Mouse (Mus musculus): Measurements from ENCODE around the gene Atl2.

Atl2 gene

DNA sequence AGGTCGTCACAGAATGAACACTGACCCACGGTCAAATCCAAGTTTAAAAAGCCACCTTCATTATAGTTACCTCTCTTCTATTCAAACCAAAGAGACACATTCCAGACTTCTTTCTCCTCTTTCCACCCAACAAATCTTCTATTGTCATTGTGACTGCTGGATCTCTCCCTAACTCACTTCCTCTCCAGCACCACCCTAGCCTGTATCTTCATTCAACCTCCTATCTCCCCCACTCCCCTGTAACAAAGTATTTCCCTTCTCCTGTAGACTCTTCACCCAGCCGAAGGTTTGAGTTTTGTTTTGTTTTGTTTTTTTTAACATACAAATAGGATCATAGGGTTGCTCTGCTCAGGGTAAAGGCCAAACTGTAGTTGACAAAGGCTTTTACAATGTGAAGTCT is 1.7 kb upstream of the Atl2 start:
- no peak for DNase-seq

DNA sequence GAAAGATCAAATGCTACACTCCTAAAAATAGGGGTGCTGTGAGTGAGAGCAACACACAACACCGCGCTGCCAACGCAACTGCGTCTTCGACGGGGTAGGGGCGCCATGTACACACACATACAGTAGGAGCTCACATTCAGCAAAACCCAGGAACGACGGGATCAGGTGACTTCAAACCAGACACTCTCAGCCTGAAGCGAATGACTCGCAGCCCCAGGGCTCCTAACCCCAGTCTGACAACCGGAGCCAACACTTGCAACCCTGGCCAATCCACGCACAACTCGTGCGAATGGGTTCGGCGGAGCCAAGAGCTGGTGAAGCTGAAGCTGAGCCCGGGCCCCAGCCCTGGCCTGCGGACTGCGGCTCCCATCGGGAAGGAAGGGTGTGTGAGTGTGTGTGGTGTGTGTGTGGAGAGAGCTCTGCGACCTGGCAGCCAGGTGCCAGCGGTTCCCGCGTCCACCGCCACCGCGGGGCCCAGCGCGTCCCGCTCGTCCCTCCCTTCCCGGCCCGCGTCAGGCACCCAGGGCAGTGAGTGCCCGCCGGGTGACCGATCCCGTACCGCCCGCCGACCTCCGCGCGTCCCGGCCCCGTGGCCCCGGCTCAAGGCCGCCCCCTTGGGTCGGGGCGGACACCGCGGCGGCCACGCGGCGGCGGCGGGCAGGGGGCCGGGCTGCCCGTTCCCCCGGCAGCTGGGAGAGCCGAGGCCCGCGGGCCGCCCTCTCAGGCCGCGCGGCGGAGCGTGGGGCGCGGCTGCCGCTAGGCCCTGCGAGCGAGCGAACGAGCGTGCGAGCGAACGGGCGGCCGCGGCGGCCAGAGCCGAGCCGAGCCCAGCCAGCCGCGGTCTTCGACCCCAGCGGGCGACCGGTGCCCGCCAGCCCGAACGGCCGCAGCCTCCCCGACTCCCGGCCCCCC is 696 bp downstream of the Atl2 start:
- DNase-seq, result peak; percentile 55

DNA sequence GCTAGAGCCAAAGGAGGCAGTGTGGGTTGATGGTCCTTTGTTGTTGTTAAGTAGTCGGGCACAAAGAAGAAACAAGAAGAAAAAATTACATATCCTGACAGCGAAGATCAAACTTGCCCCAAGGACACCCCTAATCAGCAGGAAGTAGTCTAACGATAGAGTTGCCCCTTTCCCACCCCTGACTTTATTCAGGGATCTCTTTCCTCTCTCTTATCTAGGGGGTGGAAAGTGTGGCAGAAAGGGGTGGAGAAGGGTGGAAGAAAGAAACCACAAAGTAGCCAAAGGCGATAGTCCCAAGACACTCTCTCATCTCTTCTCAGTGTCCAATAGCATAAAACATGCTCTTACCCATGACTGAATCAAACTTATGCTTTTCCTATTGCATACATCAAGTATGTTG is 1.9 kb downstream of the Atl2 start:
- DNase-seq, result no peak

DNA sequence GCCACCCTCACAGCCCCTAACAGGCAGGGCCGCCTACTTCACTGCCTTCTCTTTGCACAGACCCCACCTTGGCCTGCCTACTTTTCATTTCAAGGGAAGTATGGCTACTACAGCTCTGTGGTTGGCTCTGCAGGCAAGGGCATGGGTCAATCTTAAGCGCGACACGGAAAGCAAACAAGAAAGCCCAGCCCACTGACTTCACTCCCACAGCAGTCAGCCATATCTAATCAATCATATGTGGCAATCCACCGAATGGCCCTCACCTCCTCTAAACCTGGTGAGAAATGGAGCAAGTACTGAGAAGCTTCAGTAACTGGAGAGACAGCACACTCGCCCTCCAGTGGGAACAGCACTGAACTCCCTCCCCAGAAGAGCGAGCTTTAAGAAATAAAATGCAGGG is 4.0 kb downstream of the Atl2 start:
- DNase-seq, result no peak

DNA sequence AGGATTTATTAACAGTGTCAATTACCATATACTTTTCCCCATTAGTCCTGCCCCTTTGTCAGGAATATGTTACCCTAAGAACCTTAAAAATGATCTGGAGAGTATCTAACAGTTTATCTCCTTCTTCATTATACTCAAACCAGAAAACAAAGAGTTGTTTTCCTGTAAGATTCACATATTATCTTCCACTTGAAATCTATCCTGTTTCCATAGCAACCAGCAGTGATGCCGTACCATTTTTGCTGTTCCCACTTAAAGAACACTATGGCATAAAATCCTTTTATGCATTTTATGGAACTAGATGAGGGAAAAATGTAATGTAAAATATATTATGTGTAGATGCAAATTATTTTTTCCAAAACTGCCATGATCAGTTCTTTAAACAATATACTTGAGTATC is 8.0 kb downstream of the Atl2 start:
- no peak for DNase-seq

DNA sequence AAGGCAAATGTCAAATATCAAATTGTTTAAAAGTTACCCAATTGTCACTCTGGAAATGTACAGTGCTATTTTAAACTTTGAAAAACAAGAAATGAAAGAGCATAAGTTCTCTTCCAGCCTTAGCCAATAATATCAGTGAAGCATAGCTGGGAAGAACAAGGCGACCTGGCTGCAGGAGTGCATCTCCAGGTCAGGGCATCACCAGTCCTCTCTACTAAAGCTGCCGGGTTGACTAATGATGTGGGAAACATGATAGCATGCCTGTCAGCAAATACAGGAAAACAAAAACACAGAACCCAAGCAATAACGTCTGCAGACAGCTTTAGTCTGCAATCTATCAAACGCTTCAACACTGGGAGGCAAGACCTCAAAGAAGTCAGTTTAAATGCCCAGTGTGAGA is 12.7 kb downstream of the Atl2 start:
- DNase-seq, result no peak

DNA sequence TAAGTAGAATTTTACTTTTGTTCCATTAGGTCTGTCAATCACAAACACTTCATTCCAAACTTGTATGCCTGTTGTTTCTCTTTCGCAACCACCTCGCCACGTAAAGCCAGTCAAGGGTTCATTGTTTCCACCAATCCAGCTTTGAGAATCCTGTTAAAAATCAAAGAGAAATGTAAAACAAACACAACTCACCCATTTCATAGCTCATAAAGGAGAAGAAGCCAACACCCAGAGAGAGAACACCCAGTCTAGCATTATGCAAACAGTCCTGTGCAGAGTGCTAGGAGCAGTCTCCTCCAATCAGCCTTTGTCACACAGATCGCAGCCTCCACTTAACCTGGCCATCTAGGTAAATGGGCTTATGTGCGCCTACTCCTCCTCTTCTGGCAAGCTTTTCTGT is 30.9 kb downstream of the Atl2 start:
- DNase-seq, result no peak

DNA sequence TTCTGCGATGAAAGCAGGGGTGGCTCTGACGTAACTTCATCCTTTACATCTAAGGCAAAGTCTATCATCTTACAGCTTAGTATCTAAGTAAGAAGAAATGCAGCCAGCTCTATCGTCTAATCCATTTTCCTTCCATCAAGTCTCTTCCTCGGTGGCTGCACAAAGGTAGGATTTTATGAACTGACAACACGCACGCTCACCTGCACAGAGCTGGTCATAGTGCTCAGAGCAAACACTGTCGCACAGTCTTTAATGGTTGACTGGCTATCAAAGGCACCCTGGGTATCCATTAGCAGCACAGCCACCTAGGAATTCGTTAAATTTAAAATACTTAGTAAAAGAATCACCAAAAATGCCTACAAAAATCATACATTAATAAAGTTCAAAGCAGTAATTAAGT is 31.4 kb downstream of the Atl2 start:
- DNase-seq, result no peak

DNA sequence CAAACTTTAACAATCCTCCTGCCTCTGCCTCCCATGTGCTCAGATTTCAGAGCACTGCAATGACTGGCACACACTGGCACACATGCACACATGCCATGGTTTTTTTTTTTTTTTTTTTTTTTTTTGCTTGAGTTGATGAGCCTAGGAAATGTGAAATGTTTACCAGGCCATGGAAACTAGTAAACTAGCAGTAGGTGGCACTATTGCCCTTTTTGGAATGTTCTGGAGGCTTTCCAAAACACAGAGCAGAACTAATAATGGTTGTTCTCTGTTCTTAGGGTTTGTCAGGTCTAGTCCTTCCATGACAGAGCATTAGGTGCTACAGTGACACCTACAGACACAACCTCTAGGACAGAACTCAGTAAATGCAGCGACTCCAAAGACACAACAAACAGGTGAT is 33.9 kb downstream of the Atl2 start:
- peak; percentile 67 for DNase-seq

DNA sequence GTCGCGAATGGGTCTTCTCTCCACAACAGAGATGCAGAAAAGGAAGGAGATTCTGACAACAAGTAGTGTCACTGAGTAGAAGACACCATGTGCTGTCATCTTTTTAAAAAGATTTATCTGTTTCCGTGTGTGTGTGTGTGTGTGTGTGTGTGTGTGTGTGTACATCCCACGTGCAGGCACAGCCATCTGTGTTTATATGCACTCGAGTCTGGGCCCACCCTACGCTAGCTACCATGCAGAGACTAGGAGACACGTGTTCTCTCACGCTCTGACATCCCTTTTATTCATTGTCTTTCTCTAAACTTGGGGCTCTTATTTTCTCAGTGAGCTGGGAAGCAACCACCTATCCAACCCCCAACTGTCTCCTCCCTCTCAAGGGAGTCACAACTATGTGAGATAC is 40.4 kb downstream of the Atl2 start:
- no peak for DNase-seq

DNA sequence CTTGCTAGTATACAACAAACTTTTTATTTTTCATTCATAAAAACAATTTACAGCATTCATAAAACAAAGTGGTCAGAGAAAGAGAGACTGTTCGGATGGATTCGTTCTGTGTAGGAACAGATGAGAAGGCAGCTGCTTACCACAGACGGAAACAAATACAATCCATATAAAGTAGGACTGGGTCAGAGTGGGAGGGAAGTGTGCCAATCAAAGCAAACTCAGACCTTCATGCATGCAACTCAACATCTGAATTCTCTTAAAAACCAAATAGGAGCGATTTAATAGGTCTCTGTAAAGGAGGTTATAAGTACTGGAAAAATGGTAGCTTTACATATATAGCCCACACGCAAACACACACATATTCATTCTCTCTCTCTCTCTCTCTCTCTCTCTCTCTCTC is 47.5 kb downstream of the Atl2 start:
- DNase-seq, result no peak

DNA sequence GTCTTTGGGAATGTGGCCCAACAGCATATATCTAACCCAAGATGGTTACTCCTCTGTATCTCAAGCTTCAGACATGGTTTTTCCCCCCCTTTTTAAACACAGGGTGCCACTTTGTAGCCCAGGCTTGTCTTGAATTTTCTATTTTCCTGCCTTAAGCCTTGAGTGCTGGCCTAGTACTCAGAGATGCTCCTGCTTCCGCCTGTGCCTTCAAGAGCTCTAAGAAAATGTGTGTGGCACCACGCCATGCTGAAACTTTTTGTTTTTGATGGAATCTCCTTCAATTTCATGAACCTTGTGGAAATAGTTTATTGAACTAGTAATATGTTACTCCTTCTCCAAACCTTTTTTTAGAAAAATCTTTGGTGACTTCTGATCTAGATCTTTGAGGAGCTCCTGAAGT is 49.7 kb downstream of the Atl2 start:
- DNase-seq, result no peak

DNA sequence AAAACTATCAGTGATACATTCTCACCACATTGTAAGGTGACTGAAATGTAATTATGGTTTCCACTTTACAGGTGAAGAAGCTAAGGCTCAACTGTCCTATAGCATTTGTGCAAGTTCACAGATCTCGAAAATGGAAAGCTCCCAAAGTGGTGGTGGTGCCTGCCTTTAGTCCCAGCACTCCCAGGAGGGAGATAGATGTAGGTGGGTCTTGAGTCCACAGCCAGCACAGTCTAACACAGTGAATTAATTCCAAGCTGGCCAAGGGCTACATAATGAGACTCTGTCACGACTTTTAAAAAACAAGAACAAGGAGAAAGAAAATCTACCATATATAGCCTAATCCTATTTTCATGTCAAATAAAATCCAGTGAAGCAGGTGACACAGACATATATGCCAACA is 50.2 kb downstream of the Atl2 start:
- no peak for DNase-seq

DNA sequence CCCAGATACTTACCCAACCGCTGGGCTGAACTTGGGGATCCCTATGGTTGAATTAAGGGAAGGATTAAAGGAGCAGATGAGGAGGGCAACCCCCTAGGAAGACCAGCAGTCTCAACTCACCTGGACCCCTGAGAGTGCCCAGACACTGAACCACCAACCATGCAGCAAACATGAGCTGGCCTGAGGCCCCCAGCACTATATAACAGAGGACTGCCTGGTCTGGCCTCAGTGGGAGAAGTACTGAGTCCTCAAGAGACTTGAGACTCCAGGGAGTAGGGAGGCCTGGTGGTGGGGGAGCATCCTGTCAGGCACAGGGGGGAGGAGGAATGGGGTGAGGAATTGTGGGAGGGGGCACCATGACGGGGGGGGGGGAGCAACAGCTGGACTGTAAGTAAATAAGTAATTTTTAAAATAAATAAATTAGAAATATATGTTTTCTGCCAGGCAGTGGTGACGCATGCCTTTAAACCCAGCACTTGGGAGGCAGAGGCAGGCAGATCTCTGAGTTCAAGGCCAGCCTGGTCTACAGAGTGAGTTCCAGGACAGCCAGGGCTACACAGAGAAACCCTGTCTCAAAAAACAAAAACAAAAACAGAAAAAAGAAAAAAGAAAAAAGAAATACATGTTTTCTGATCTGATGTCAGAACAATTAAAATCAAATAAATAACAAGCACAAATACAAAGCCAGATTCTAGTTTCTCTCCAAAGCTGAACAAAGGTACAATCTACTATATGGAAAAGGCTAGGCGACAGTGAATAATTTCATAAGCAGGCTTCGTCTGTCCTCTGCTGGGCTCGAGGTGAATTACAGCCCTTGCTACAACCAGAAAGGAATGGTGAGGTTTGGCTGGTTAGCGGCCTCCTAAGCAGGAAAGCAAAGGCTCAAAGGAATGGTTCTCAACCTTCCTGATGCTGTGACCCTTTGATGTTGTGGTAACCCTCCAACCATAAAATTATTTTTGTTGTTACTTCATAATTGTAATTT is 55.4 kb downstream of the Atl2 start:
- peak; percentile 85 for DNase-seq

DNA sequence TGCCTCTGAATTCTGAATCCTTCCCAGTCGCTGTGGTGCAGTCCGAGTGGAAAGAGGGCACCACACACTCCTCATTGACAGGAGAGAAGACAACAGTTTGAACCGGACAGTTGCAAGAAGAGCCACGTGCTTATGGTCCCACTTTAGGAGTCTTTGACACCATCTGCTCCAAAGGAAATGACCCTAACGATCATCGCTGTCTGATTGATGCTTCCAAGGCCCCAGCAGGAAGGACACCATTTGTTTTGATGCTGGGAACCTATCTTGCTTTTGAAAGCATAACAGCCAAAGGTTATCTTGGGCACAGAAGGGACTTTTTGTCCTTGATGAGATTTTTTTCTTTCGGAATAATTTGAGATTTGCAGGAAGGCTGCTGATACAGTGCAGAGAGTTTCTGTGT is 58.9 kb downstream of the Atl2 start:
- no peak for DNase-seq

DNA sequence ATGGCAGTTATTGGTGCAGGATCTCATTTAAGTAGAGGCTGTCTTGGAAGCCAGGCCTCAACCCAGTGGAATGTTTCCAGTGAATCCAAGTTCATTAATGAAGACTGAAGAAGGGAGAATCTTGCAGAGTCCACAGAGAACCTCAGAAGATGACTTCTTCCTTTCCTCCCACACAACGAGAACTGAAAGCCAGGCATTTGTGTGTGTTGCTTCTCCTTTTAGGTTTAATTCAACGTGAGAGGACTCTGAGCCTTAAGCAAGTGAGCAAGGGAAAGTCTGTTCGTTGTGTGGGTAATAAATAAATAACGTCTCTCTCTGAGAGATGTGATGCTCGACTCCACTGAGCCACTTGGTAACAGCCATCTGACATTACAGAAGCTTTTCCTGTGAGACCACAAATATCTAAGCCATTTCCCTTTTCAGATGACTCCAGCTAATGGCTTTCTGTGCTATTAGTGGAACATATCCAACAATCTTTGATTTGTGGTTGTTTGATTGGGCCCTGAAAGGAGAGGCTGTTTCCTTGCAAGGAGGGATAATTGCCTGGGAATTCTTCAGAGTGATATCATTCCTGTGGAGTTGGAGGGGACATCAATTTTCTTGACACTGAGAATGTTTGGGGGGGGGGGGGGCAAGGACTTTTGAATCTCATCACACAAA is 60.1 kb downstream of the Atl2 start:
- peak; percentile 9 for DNase-seq

DNA sequence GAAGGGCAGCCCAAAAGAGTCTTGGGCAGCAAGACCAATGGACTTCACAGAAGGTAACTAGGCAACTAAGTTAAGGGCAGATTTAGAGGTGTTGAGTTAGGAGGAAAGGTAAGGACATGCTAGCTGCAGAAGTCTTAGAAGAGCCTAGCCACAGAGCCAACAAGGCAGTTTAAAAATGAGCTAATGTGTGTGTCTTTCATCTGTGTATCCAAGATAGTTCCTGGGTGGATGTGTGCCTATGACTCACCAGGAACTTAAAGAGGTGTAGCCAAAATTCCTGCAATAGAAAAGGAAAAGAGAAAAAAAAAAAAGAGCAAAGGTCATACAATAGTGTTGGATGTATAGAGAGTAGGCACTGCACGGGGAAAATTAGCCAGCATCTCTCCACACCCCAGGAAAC is 63.6 kb downstream of the Atl2 start:
- no peak for DNase-seq

DNA sequence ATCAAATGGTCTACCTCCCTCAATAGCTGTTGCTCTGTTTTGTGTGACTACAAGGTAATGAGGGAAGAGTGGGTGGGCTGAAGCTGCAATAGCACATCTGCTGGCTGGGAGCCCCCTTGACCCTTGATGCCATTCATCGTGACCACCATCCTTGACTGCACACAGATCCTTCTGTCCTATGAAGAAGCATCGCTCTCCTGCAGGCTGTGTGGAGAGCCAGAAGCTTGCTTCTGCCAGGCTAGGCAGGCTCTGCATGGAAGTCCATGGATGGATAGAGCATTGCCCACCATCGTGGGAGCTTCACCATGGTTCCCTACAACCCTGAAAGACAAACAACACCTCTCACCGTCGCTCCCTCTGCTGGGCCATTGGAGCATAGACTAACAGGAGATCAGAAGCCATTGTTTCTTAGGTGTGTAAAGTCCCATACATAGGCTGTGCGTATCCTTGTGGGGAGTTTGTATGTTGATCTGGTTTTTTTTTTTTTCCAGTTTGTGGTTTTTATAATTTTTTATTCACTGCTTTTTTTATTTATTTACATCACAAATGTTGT is 69.4 kb downstream of the Atl2 start:
- no peak for DNase-seq

DNA sequence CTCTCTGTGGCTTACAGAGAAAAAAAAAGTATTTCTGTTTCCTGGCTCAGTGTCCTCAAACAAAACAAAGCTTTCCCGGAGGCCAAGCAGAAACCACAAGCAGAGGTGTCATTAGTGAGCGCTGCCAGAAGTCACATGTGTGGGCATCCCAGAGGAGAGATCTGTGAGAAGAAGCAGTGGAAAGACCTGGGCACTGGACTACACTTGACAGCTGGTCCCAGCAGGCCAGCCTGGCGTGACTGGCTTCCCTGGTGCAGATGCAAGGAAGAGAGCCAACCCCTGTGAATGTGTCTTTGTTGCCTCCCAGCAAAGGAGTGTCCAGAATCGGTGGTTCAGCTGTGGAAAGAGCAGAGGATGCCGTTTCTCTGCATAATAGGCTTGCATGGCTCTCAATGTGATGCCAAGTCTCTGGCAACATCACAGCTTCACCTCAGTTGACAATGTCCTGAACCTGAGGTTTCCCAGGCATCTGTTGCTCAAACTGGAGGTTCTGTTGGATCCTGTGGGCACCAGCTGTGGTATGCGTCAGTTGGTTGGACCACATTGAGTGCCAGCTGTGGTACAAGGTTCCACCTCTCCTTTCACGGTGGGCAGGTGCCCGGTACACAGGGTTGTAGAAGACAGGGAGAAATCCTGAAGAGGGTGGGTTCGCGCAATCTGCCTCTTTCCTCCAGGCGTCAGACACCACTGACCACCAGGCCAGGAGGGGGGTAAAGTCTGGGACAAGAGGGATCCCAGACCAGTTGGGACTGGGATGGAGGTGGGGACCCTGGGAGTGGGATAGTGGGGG is 70.5 kb downstream of the Atl2 start:
- peak; percentile 50 for DNase-seq

DNA sequence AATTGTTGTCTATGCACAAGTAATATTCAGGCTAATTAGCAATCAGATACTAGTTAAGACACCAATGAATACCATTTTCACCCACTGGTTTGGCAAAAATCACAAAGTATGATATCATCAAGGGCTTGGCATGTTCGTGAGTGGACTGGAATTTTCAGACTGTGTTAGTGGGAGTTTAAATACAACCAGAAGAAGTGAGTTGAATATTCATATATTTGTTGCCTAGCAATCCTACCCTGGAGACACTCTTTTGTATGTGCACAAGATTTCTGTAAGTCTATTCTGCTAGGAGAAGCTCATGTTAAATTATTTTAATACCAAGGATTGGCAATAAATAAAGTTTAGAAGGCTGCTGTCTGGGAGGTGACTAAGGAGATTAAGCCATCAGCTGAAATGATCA is 71.5 kb downstream of the Atl2 start:
- no peak for DNase-seq

DNA sequence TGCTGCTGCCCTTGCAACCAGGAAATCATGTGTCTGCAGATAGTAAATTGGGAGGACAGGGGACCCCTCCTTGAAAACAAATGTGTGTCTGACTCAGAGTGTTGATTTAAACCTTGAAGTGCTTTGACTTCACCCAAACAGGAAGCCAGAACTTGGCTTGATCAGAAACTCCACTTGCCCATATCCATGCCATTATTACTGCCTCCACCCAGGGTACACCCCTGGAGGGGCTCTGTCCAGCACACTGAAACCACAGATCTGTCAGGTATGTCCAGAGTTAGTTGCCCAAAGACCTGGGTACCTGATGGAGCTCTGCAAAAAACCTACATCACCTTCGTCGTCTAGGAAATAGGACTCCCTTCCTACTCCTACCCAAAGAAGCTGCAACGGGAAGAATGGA is 77.0 kb downstream of the Atl2 start:
- peak; percentile 12 for DNase-seq

DNA sequence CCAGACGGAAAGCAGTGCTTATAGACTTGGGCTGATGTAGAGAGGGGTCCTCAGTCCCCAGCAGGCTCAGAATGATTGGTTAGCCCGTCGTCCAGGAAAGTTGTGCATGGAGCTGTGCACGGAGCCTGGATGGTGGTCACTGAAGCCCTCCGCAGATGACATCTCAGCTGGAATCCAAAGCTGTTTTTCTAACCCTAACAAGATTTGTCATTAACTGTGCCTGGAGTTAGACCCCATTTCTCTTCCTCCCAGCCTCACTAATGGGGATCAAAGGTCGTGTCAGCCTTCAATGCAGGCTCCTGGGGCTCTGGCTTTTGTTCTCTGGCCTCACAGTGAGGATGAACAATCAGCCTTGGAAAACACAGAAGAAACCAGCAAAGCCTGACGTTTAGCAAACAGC is 77.9 kb downstream of the Atl2 start:
- no peak for DNase-seq
